In genomic region chr15:81120140-81120539, GRCm38 (mm10) we compare ENCODE assay signal across 22 mouse cellular contexts.
DNase-seq lines count a peak whose midpoint lies in the region; TF ChIP-seq lines count a peak whose summit lies in the region.
"Had no signal": no experiment of that assay in that cellular context is flagged by ENCODE, and none has a peak within 500 bp of the region (broad histone marks: within the 10 kb centered on the region; RNA-seq: fewer than 3 reads in every experiment).

No protein-coding gene starts in this region.

- peaks cover 76% of the 10 kb centered on the region for H3K79me3 ChIP-seq in C2C12 (ENCODE audit: low read depth)

- TF ChIP-seq EP300 in MEL (IDR thresholded peaks at IDR 0.05; ENCODE audit: low read depth in 1 of 2, low read length in 2 of 2), result no peak

- TF ChIP-seq CTCF in C2C12 (IDR thresholded peaks at IDR 0.05; ENCODE audit: control insufficient read depth, insufficient read depth, insufficient read length), result peak; percentile 13
- peak; percentile 34 to 52 (median 47) for TF ChIP-seq CTCF in MEL (IDR thresholded peaks at IDR 0.05 in 2 of 3, conservative IDR thresholded peaks at IDR 0.05 in 1 of 3; ENCODE audit: control insufficient read depth in 1 of 3, insufficient read depth in 1 of 3, low read depth in 2 of 3, low read length in 3 of 3, poor library complexity in 1 of 3, severe bottlenecking in 1 of 3)

- TF ChIP-seq RAD21 in MEL (IDR thresholded peaks at IDR 0.05; ENCODE audit: low read depth, low read length), result peak; percentile 30

- H3K27ac ChIP-seq in MEL (ENCODE audit: control insufficient read depth, low read depth, low read length), result no peak overlapping the region
- H3K27ac ChIP-seq: heart, embryonic 13.5 days; hindbrain, embryonic 10.5 days; limb, embryonic 10.5 days; liver, embryonic 15.5 days; lung, embryonic 15.5 days; midbrain, embryonic 12.5 days; neural tube, embryonic 13.5 days; stomach, embryonic 15.5 days had no signal

- no peak overlapping the region for H3ac ChIP-seq in C2C12 (ENCODE audit: control insufficient read depth, insufficient read length, low read depth)

- peak; percentile 36 for DNase-seq in kidney, postnatal 10 days
- no peak for DNase-seq in kidney, postnatal 25 days
- peak; percentile 43 for DNase-seq in MEL (ENCODE audit: low read depth, low spot score)
- DNase-seq in heart, postnatal 14 days, result peak; percentile 34 to 59
- DNase-seq in left cerebral cortex, postnatal 36 days (ENCODE audit: low spot score in 2 of 2), result no peak
- DNase-seq in urinary bladder, postnatal 10 days (ENCODE audit: low spot score), result no peak
- DNase-seq: adrenal gland, postnatal 36 days; cerebellum, adult 9-10 months; gastrocnemius, postnatal 10 days; kidney, adult 9 months; liver; right cerebral cortex, adult 18-20 months; right cerebral cortex, postnatal 4 days had no signal

- intact Hi-C loops in heart, postnatal 14 days (cut with DNase I), result no loop called here
- intact Hi-C loops in left cerebral cortex, postnatal 36 days (cut with DNase I), result no loop called here

- no peak for TF ChIP-seq POLR2A in MEL (IDR thresholded peaks at IDR 0.05; ENCODE audit: control insufficient read depth in 1 of 2, insufficient read depth in 1 of 2, low read depth in 1 of 2, low read length in 2 of 2, poor library complexity in 1 of 2)

- peaks cover 21% of the 10 kb centered on the region for H3K36me3 ChIP-seq in C2C12 (ENCODE audit: control insufficient read depth, insufficient read depth)
- H3K36me3 ChIP-seq in MEL (ENCODE audit: control insufficient read depth in 1 of 2, insufficient read depth in 2 of 2, low read length in 2 of 2), result no peaks in the 10 kb centered on the region
- H3K36me3 ChIP-seq: liver, embryonic 15.5 days; midbrain, embryonic 12.5 days; neural tube, embryonic 13.5 days; stomach, embryonic 15.5 days had no signal

- no peak overlapping the region for H3K9ac ChIP-seq in MEL (ENCODE audit: control insufficient read depth, low read depth, low read length, poor library complexity, severe bottlenecking)
- H3K9ac ChIP-seq: heart, embryonic 13.5 days; liver, embryonic 15.5 days; lung, embryonic 15.5 days; midbrain, embryonic 12.5 days; neural tube, embryonic 13.5 days; stomach, embryonic 15.5 days had no signal

- no peaks in the 10 kb centered on the region for H3K27me3 ChIP-seq in C2C12 (ENCODE audit: control insufficient read depth, insufficient read depth, insufficient read length)
- H3K27me3 ChIP-seq in MEL (ENCODE audit: control insufficient read depth in 1 of 2, insufficient read depth in 2 of 2, low read length in 2 of 2), result no peaks in the 10 kb centered on the region
- H3K27me3 ChIP-seq: heart, embryonic 13.5 days; liver, embryonic 15.5 days; lung, embryonic 15.5 days; midbrain, embryonic 12.5 days; neural tube, embryonic 13.5 days; stomach, embryonic 15.5 days had no signal

- H3K4me1 ChIP-seq in MEL (ENCODE audit: control insufficient read depth in 1 of 2, insufficient read depth in 2 of 2, low read length in 2 of 2), result no peaks in the 10 kb centered on the region
- H3K4me1 ChIP-seq: liver, embryonic 15.5 days; lung, embryonic 15.5 days had no signal

- peaks cover 95% of the 10 kb centered on the region for H3K79me2 ChIP-seq in C2C12 (ENCODE audit: control insufficient read depth, insufficient read depth)
- H3K79me2 ChIP-seq in MEL (ENCODE audit: control insufficient read depth, insufficient read depth, low read length, poor library complexity), result no peaks in the 10 kb centered on the region

- no peaks in the 10 kb centered on the region for H3K9me3 ChIP-seq in MEL (replicated peaks; ENCODE audit: insufficient read depth, low read length)
- H3K9me3 ChIP-seq: heart, embryonic 13.5 days; hindbrain, embryonic 10.5 days; limb, embryonic 10.5 days; liver, embryonic 15.5 days; lung, embryonic 15.5 days; midbrain, embryonic 12.5 days; neural tube, embryonic 13.5 days; stomach, embryonic 15.5 days had no signal

- H3K4me3 ChIP-seq in C2C12 (ENCODE audit: insufficient read depth, poor library complexity, severe bottlenecking) (no peak overlapping the region), MEL (ENCODE audit: control insufficient read depth in 1 of 2, insufficient read depth in 1 of 2, low read depth in 2 of 2, low read length in 2 of 2) (no peak overlapping the region)
- H3K4me3 ChIP-seq: heart, embryonic 13.5 days; hindbrain, embryonic 10.5 days; limb, embryonic 10.5 days; liver, embryonic 15.5 days; lung, embryonic 15.5 days; midbrain, embryonic 12.5 days; neural tube, embryonic 13.5 days; stomach, embryonic 15.5 days had no signal

TF ChIP-seq in C2C12, 6 proteins besides CTCF, POLR2A, EP300 and RAD21:
- TF ChIP-seq MYOD1 (IDR thresholded peaks at IDR 0.05; ENCODE audit: control insufficient read depth, insufficient read length, low read depth), result peak; percentile 87
- no peak for TF ChIP-seq MYOG (IDR thresholded peaks at IDR 0.05; ENCODE audit: control insufficient read depth, extremely low read depth, insufficient read length)
- no peak for TF ChIP-seq FOSL1 (IDR thresholded peaks at IDR 0.05; ENCODE audit: insufficient read depth, low read length, poor library complexity, severe bottlenecking)

TF ChIP-seq in MEL, 35 proteins besides CTCF, POLR2A, EP300 and RAD21:
- TF ChIP-seq CHD2 (IDR thresholded peaks at IDR 0.05; ENCODE audit: low read length), result no peak
- no peak for TF ChIP-seq MAFK (IDR thresholded peaks at IDR 0.05; ENCODE audit: borderline replicate concordance, low read depth, low read length)
- TF ChIP-seq MYB (IDR thresholded peaks at IDR 0.05; ENCODE audit: low read depth, low read length), result no peak

Comparison
In these comparisons a context has a peak if more than half of its experiments do, and no peak if none do; other contexts are left out.
1. DNase-seq: peak in kidney, postnatal 10 days (single experiment), MEL (single experiment) and heart, postnatal 14 days (2 of 2); none in kidney, postnatal 25 days (0 of 2), left cerebral cortex, postnatal 36 days (0 of 2) and urinary bladder, postnatal 10 days (single experiment).